Mouse (Mus musculus) bone marrow, adult 2 months (tissue): ENCODE data around the gene Zfp704. TPM values are rescaled to one million over a fixed set of nuclear protein-coding genes. Genes with fewer than 3 reads are reported as not detected.

Source experiments
- H3K27ac ChIP-seq: fragments of 200-500 bp; 2 replicates; pipeline ENCODE4 v1.5.1; 2012; ENCODE audit warnings: low read depth, mild to moderate bottlenecking, control low read depth, inconsistent platforms, low read length; ENCODE audit not compliant: control insufficient read depth, poor library complexity, insufficient read depth
- H3K4me1 ChIP-seq: fragments of 200-500 bp; 2 replicates; pipeline ENCODE4 v1.6.1; 2011; ENCODE audit warnings: low read length; ENCODE audit not compliant: control insufficient read depth, insufficient read depth
- H3K4me3 ChIP-seq: fragments of 200-500 bp; replicated peaks from 2 replicates; pipeline ENCODE3; 2011; ENCODE audit warnings: mild to moderate bottlenecking, low read depth, low read length, control low read depth; ENCODE audit not compliant: control insufficient read depth
- CTCF ChIP-seq: fragments of 200-500 bp; IDR thresholded peaks from 2 replicates; pipeline ENCODE4 v1.5.1; 2011; ENCODE audit warnings: low read length, control low read depth; ENCODE audit not compliant: control insufficient read depth, insufficient read depth
- POLR2A ChIP-seq: fragments of 200-500 bp; IDR thresholded peaks from 2 replicates; pipeline ENCODE4 v1.6.1; 2011; ENCODE audit warnings: low read depth, mild to moderate bottlenecking, control low read depth, low read length, borderline replicate concordance; ENCODE audit not compliant: control insufficient read depth
- WGBS: fragments of 180-500 bp; shearing (Covaris S2); methylation state at CpG from one replicate; pipeline ENCODE4 v1.1.7; 2018; 5-methylcytosine and 5-hydroxymethylcytosine counted together
- polyA plus RNA-seq: library from polyadenylated mRNA; stranded (reverse); fragments of >200 nt; gene quantifications from 2 replicates; pipeline ENCODE4 v1.2.4, GENCODE M21; 2011; ENCODE audit warnings: low replicate concordance; ENCODE audit not compliant: missing spikeins, insufficient read depth, insufficient read length

Zfp704 gene
- polyA plus RNA-seq, 1 experiment: 1.2 TPM

GRCm38 (mm10) chr3:9538510-9538909 is 71.4 kb downstream of the Zfp704 start:
- H3K4me1 ChIP-seq: no peaks in the 10 kb centered on the region
- WGBS: 84% methylated on average over 2 of the region's 2 CpGs
- H3K4me3 ChIP-seq: no peak overlapping the region
- no peak for TF ChIP-seq POLR2A
- TF ChIP-seq CTCF: no peak
- no peak overlapping the region for H3K27ac ChIP-seq

- Histone ChIP-seq H3K27ac (no peak overlapping the region), H3K4me1 (no peaks in the 10 kb centered on the region), H3K4me3 (no peak overlapping the region)
- 82% methylated on average over 7 of the region's 7 CpGs for WGBS
- TF ChIP-seq CTCF (no peak), POLR2A (no peak)
Measured at GRCm38 (mm10) chr3:9537889-9538288, 72.0 kb downstream of the Zfp704 start.

DNA sequence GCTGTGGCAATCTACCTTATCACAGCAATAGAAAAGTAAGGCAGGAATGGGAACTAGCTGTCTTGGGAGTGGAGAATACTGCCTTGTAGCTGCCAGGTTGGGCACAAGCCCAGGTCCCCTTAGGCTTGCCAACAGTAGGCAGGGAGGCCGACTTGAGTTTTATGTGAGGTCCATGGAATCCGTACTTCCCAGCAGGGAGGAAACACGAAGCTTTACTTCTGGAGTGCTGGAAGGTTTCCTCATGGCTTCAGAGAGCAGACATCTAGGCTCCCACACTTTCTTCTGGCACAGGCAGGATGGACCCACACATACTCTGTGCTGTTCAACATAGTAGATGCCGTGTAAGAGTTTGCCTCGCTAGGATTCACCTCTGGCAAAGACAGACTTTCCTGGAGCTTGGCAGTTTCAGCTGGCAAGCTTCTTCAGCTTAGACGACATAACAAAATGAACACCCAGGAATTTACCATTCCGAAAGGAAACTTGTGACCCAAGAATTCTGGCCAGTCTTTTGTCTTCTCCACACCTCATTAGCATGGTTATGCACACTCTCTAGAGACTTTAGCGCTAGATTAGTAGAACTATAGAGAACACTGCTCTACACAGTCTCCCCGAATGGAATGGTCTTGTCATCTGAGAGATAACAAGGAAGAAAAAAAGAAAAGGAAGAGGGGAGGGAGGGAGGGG is 79.6 kb downstream of the Zfp704 start:
- WGBS: 83% methylated on average over 9 of the region's 9 CpGs
- TF ChIP-seq CTCF (no peak), POLR2A (no peak)
- H3K4me1 ChIP-seq: no peaks in the 10 kb centered on the region
- no peak overlapping the region for H3K4me3 ChIP-seq
- H3K27ac ChIP-seq: no peak overlapping the region

GRCm38 (mm10) chr3:9524429-9524828 is 85.5 kb downstream of the Zfp704 start:
- Histone ChIP-seq H3K27ac (no peak overlapping the region), H3K4me3 (no peak overlapping the region), H3K4me1 (peaks cover 4% of the 10 kb centered on the region)
- WGBS: 41% methylated on average over 5 of the region's 5 CpGs
- TF ChIP-seq CTCF (no peak), POLR2A (no peak)

GRCm38 (mm10) chr3:9523081-9523932 is 86.6 kb downstream of the Zfp704 start:
- TF ChIP-seq CTCF (no peak), POLR2A (no peak)
- Histone ChIP-seq H3K27ac (no peak overlapping the region), H3K4me3 (no peak overlapping the region), H3K4me1 (peaks cover 4% of the 10 kb centered on the region)
- 82% methylated on average over 18 of the region's 18 CpGs for WGBS

- H3K4me3 ChIP-seq: no peak overlapping the region
- 80% methylated on average over 6 of the region's 6 CpGs for WGBS
- H3K4me1 ChIP-seq: peaks cover 4% of the 10 kb centered on the region
- H3K27ac ChIP-seq: no peak overlapping the region
- no peak for TF ChIP-seq POLR2A
- no peak for TF ChIP-seq CTCF
Measured at GRCm38 (mm10) chr3:9522009-9522408, 87.9 kb downstream of the Zfp704 start.

GRCm38 (mm10) chr3:9520728-9521054 is 89.2 kb downstream of the Zfp704 start:
- WGBS: 17% methylated on average over 7 of the region's 7 CpGs
- peaks cover 4% of the 10 kb centered on the region for H3K4me1 ChIP-seq
- no peak overlapping the region; the same call in 1 of the 2 replicates for H3K27ac ChIP-seq

DNA sequence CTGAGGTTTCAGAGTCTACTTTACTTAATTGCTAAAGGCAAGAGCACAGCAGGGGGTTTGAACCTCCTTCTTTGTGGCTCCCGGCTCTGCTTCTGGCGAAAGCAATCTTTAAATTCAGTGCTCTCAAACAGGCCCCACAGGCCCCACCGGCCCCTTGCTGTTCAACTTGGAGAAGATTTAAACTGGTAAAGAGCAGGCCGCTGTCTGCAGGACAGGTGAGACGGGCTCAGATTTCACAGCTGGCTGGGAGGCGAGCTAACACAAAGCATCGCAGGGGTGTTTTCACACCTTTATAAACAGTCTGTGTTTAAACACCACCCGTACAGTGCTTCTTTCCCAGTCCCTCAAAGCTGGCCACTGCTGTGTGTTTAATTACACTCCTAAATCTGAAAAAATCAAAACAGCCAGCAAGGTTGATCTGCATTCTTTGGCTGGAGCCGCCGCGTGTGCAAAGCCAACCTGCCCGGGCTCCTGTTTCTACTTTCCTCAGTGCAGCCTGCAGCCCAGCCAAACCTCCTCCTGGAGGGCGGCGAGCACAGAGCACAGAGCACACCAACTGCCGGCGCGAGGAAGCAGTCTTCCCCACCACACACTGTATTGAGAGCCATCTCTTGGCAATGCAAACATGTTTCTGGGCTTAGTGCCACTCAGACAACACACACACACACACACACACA is 89.7 kb downstream of the Zfp704 start:
- H3K4me3 ChIP-seq: no peak overlapping the region
- no peak overlapping the region; the same call in 1 of the 2 replicates for H3K27ac ChIP-seq
- H3K4me1 ChIP-seq: peaks cover 4% of the 10 kb centered on the region
- WGBS: 41% methylated on average over 17 of the region's 17 CpGs
- TF ChIP-seq CTCF (no peak), POLR2A (no peak)

More at GRCm38 (mm10) chr3:9520728-9521054, 89.2 kb downstream of the Zfp704 start:
- TF ChIP-seq POLR2A: no peak
- TF ChIP-seq CTCF: no peak
- no peak overlapping the region for H3K4me3 ChIP-seq
